Mouse (Mus musculus) kidney, postnatal 10 days (tissue): ENCODE results near the gene Emc4.

Experiments
- DNase-seq: peaks from one replicate; pipeline ENCODE4 v3.0.0; 2021; ENCODE audit warnings: mixed read lengths

Emc4 gene

GRCm38 (mm10) chr2:112367726-112368673 is at the start of gene Emc4:
Gene Emc4, minus strand, starts transcription at chr2:112368027.
- peak; percentile 96 for DNase-seq

GRCm38 (mm10) chr2:112407030-112407429 is 39.2 kb upstream of the Emc4 start:
- no peak for DNase-seq

DNA sequence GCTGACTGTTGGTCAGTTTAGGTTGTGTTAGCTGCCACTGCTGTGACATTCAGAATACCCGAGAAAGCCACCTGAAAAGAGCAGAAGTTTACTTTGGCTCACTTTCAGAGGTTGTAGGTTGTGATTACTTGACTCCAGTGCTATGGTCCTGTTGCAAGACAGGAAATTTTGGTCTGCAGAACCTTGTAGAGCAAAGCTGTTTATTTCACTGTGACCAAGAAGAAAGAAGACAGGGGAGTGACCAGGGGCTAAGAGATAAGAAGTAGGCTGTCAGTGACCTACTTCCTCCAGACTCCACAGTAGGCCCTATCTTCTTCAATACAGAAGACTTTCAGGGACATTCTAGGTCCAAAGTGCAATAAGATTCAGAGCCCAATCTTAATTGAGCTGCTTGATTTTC is 28.8 kb upstream of the Emc4 start:
- no peak for DNase-seq

DNA sequence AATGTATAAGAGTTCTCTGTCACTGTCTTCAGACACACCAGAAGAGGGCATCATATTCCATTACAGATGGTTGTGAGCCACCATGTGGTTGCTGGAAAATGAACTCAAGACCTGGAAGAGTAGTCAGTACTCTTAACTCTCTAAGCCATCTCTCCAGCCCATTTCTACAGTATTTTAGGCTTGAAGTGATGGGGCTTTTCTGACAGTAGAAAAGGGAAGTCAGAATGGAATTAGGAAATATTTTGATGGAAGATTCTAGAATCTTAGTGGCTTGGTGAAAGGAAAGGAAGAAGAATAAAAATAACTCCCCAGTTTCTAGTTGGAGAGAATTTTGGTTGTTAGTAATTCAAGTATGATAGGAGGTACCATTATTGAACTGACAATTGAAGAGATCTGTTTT is 26.1 kb upstream of the Emc4 start:
- DNase-seq: no peak

- DNase-seq: no peak
Observed at GRCm38 (mm10) chr2:112392689-112393088, 24.9 kb upstream of the Emc4 start.

DNA sequence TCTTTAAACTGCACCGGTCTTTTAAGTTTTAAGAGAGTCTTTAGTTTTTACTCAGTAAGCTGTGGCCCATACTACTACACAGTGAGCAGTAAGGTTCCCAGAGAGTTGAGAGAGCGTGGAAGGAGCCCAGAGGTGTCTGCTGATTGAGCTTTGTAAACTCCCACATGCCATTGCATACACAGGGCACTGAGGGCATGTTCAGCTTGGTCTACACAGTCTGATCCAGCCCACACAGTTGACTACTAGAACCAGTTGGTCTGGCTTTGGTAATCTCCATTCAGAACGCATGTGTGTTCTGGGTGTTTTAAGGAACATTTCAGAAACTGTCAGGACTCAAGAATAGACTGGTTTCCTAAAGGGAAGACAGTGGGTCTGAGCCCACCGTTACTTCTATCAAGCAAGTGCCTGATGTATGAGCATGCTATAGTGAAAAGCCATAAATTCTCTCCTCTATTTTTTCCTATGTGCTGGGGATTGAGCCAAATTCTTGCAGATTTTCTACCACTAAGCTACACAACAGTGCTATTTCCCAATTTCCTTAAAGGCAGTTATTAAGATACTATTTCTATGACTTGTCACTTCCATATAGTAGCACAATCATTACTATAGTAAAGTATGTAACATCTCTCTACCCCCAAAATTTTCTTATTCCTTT is 23.6 kb upstream of the Emc4 start:
- no peak for DNase-seq

- DNase-seq: no peak
Observed at GRCm38 (mm10) chr2:112390843-112391242, 23.0 kb upstream of the Emc4 start.

DNA sequence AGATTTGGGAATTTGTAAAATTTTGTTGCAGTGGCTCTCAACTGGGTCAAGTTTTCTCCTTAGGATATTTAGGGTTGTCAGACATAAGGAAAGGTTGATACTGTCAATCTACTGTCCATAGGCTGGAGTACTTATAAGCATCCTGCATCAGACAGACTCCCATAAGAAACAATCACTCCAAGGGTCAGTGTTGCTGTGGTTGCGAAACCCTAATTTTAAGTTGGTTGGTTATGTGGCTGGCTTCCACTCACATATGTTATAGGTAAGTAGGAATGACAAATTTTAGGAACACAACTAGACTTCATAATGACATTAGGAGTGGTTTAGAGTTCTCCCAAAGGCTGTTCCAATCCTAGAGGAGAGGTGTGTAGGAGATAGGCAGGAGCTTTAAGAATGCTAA is 13.4 kb upstream of the Emc4 start:
- DNase-seq: no peak

GRCm38 (mm10) chr2:112380131-112380530 is 12.3 kb upstream of the Emc4 start:
- DNase-seq: no peak

GRCm38 (mm10) chr2:112378973-112379898 is 11.4 kb upstream of the Emc4 start, which contains the start of gene Katnbl1:
Gene Katnbl1, plus strand, starts transcription at chr2:112379211.
- DNase-seq: peak; percentile 98

DNA sequence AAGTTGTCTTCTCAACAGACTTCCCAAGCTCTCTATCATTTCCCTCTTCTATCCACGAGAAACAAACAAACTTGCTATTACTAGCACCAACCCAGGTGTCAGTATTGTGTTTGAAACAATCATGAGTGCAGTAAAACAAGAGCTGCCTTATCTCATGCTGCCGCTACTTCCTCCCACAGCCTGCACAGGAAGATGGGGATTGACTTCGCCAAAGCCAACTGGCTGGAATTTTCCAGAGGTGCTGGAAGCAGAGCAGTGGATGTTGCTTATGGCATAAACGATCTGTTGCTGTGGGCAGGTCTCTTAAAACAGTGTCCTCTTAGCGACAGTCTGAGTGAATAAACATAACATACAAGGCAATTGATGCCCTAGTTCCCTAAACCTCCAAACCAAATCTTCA is 6.8 kb upstream of the Emc4 start:
- peak; percentile 14 for DNase-seq

GRCm38 (mm10) chr2:112373141-112373540 is 5.3 kb upstream of the Emc4 start:
- no peak for DNase-seq

DNA sequence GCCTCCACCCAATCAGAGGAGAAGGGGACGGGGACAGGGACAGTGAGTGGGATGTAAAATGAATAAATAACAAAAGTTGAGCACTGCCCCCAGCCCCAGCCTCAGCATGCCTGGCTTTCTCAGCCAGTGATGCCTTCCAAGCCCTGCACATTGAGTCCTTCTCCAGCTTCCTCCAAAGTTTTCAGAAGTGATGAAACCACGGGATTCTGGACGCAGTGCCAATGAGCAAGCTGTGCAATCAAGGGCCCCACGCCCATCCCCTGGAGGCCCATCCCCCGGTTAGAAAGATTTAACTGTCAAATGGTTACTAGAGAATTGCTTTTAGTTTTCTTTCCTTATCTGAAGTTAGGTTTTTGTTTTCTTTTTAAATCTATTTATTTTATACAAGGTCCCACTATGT is 2.1 kb upstream of the Emc4 start:
- DNase-seq: no peak

- DNase-seq: peak; percentile 12
Observed at GRCm38 (mm10) chr2:112367222-112367621, 605 bp downstream of the Emc4 start.

- DNase-seq: no peak
Observed at GRCm38 (mm10) chr2:112360781-112361169, 7.1 kb downstream of the Emc4 start.

- no peak for DNase-seq
Observed at GRCm38 (mm10) chr2:112360012-112360780, 7.6 kb downstream of the Emc4 start.

DNA sequence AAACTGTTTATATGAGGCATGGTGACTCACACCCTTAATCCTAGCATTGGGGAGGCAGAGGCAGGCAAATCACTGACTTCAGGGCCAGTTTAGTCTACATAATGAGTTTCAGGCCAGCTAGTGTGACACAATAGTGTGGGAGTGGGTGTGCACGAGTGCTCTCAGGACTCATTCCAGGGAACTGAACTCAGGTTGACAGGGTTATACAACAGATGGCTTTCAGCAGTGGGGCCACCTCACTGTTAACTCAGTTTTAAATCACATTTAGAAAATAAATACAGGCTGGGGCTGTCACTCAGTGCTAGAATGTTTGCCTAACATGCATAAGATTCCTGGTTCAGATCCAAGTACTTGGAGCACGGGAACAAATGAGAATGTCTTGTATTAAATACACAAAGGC is 8.2 kb downstream of the Emc4 start:
- no peak for DNase-seq

DNA sequence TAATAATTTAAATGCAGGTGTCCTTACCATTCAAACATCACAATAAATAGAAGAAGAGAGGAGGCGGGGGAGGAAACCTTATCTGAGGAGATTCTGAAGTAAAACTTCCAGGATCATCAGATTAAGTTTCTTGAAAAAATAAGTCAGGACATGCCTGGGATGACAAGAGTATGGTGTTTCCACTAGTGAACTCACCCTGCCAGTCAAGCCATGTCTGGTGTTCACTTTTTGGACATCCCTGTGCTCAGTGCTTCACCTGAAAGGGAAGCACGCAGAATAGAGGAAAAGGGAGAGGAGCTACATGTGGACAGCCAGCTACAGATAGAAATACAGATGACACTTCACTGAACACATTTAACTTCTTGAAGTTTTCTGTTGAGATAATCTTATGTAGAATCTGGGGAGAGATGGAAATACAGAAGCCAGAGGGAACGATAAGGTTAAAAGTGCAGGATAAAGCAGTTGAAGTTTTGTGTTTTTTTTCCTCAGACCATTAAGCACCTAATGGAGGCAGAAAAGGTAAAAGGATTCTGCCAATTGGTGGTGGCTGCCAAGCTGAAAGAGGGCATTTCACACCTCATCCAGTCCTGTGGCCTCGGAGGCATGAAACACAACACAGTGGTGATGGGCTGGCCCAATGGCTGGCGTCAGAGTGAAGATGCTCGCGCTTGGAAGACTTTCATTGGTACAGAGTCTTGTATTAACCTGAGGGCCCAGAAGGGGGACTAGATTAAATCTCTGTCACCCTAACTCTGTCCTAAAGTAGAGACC is 14.0 kb downstream of the Emc4 start:
- no peak for DNase-seq

- no peak for DNase-seq
Observed at GRCm38 (mm10) chr2:112348246-112348645, 19.6 kb downstream of the Emc4 start.

- peak; percentile 31 for DNase-seq
Observed at GRCm38 (mm10) chr2:112341117-112341516, 26.7 kb downstream of the Emc4 start.

GRCm38 (mm10) chr2:112339736-112340135 is 28.1 kb downstream of the Emc4 start:
- DNase-seq: peak; percentile 28
